Comparison of ENCODE assay signal across 8 mouse cellular contexts in the genomic region with DNA sequence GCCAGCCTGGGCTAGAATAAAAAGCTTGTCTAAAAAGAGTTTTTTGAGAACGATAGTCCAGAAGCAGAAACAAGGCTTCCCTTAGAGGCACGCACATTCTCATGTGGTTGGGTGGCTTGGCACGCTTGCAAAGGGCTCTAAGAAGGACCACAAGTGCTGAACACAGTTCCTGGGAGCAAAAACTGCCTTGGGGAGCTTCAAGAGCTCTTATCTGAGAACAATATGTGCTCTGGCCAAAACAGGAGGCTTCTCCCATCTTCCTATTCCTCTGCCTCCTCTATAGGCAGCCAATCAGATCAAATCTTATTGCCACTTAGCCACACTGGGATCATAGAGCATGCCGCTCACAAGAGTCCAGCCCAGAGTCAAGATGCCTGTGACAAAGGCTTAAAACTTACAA. TPM values are rescaled to one million over a fixed set of nuclear protein-coding genes. Genes with fewer than 3 reads are reported as not detected.
A peak's percentile ranks its signal among the peaks of the same experiment; 100 is the strongest.
DNase-seq lines count a peak whose midpoint lies in the region; ATAC-seq and TF ChIP-seq lines count a peak whose summit lies in the region.

No protein-coding gene starts in this region.

- peak; percentile 26 for DNase-seq in retina, postnatal 1 day
- no peak for DNase-seq in retina, embryonic 14.5 days (ENCODE audit: low spot score)
- no peak for DNase-seq in liver, postnatal 0 days
- DNase-seq in thymus, postnatal 4 days = no peak
- no peak for DNase-seq in ovary, postnatal 10 days (ENCODE audit: low spot score)
- no peak for DNase-seq in embryo, embryonic 10.5 days (ENCODE audit: low spot score)

- H3K4me2 ChIP-seq in heart, embryonic 14.5 days (ENCODE audit: low read length) = peak overlapping the region; percentile 58
- no peak overlapping the region for H3K4me2 ChIP-seq in liver, postnatal 0 days (ENCODE audit: low read depth, low read length)

- H3K36me3 ChIP-seq in heart, embryonic 14.5 days (ENCODE audit: control insufficient read depth, insufficient read depth, low read length) = peaks cover 6% of the 10 kb centered on the region; the same call in 1 of the 2 replicates
- H3K36me3 ChIP-seq in liver, postnatal 0 days (replicated peaks; ENCODE audit: insufficient read depth, low read length) = peaks cover 3% of the 10 kb centered on the region
- no peaks in the 10 kb centered on the region for H3K36me3 ChIP-seq in testis, adult 2 months (ENCODE audit: control insufficient read depth, insufficient read depth, low read length)

- no peak overlapping the region for H3K4me3 ChIP-seq in heart, embryonic 14.5 days (ENCODE audit: control insufficient read depth in 1 of 2, insufficient read depth in 1 of 2, low read depth in 1 of 2, low read length in 2 of 2)
- H3K4me3 ChIP-seq in liver, postnatal 0 days (ENCODE audit: low read depth, low read length) = no peak overlapping the region
- no peak overlapping the region for H3K4me3 ChIP-seq in testis, adult 2 months (ENCODE audit: control insufficient read depth, low read depth, low read length)

- no peaks in the 10 kb centered on the region for H3K27me3 ChIP-seq in heart, embryonic 14.5 days (ENCODE audit: control insufficient read depth, insufficient read depth, low read length)
- no peaks in the 10 kb centered on the region for H3K27me3 ChIP-seq in liver, postnatal 0 days (ENCODE audit: insufficient read depth, low read length)
- no peaks in the 10 kb centered on the region for H3K27me3 ChIP-seq in testis, adult 2 months (ENCODE audit: control insufficient read depth, insufficient read depth, low read length)

- H3K9ac ChIP-seq in heart, embryonic 14.5 days (ENCODE audit: low read length) = peak overlapping the region; percentile 70
- no peak overlapping the region for H3K9ac ChIP-seq in liver, postnatal 0 days (replicated peaks)

- H3K27ac ChIP-seq in heart, embryonic 14.5 days (replicated peaks in 1 of 2; ENCODE audit: control insufficient read depth in 1 of 2, insufficient read depth in 1 of 2, low read depth in 2 of 2, low read length in 2 of 2) = peak overlapping the region; percentile 98 to 100
- peak overlapping the region; percentile 68 for H3K27ac ChIP-seq in liver, postnatal 0 days (ENCODE audit: low read depth)
- peak overlapping the region; percentile 57; the same call in 1 of the 2 replicates for H3K27ac ChIP-seq in testis, adult 2 months (ENCODE audit: control insufficient read depth, insufficient read depth, low read depth, low read length)

- no peak for TF ChIP-seq CTCF in liver, postnatal 0 days (IDR thresholded peaks at IDR 0.05; ENCODE audit: low read depth)
- no peak for TF ChIP-seq CTCF in testis, adult 2 months (IDR thresholded peaks at IDR 0.05; ENCODE audit: control insufficient read depth, insufficient read depth, insufficient replicate concordance, low read depth, low read length)

- no peak for ATAC-seq in heart, embryonic 14.5 days (ENCODE audit: insufficient number of reproducible peaks, insufficient read depth, low FRiP score, low read depth)
- no peak for ATAC-seq in liver, postnatal 0 days

- TF ChIP-seq POLR2A in testis, adult 2 months (IDR thresholded peaks at IDR 0.05; ENCODE audit: control insufficient read depth, low read depth, low read length) = no peak

- no peaks in the 10 kb centered on the region for H3K9me3 ChIP-seq in heart, embryonic 14.5 days (ENCODE audit: control insufficient read depth, low read length)
- H3K9me3 ChIP-seq in liver, postnatal 0 days (ENCODE audit: low read length) = no peaks in the 10 kb centered on the region

- 21% methylated on average over 4 of the region's 4 CpGs for WGBS in heart, embryonic 14.5 days
- 49% methylated on average over 4 of the region's 4 CpGs for WGBS in liver, postnatal 0 days (ENCODE audit: insufficient replicate concordance)

- peaks cover 43 to 77% of the 10 kb centered on the region in 2 experiments for H3K4me1 ChIP-seq in heart, embryonic 14.5 days (ENCODE audit: control insufficient read depth in 2 of 2, insufficient read depth in 2 of 2, low read length in 2 of 2)
- H3K4me1 ChIP-seq in liver, postnatal 0 days (ENCODE audit: insufficient read depth) = peaks cover 43% of the 10 kb centered on the region
- H3K4me1 ChIP-seq in testis, adult 2 months (ENCODE audit: control insufficient read depth, insufficient read depth, low read length) = no peaks in the 10 kb centered on the region; the same call in none of the 2 replicates

- TF ChIP-seq EP300 in liver, postnatal 0 days (IDR thresholded peaks at IDR 0.05; ENCODE audit: low read depth) = no peak

RNA-seq across cellular contexts. Expression of a gene that starts 18.3 kb away (rescaled TPM):
- 181 and 194 TPM in 2 replicates for polyA plus RNA-seq in heart, embryonic 14.5 days (2014; fragmentation: Nextera tagmentation; extraction: Ambion mirVana)
- 52.2 and 64.6 TPM in 2 replicates for polyA plus RNA-seq in liver, postnatal 0 days (2015; fragmentation: Nextera tagmentation; extraction: Ambion mirVana)
- polyA plus RNA-seq in testis, adult 2 months (2012; rRNA removed) = 20.9 and 21.0 TPM in 2 replicates
